Mouse (Mus musculus) myocyte (in vitro differentiated cells): ENCODE data around the gene Nlrc4.

Experiments used
- CEBPB ChIP-seq: IDR thresholded peaks from 2 replicates; pipeline ENCODE4 v1.6.1; 2011; ENCODE audit warnings: mild to moderate bottlenecking, moderate library complexity; ENCODE audit not compliant: poor library complexity, insufficient read depth, severe bottlenecking
- E2F4 ChIP-seq: IDR thresholded peaks from one replicate; pipeline ENCODE4 v1.6.1; 2011; ENCODE audit warnings: mild to moderate bottlenecking, control low read depth, moderate library complexity; ENCODE audit not compliant: insufficient read depth
- MAX ChIP-seq: IDR thresholded peaks from one replicate; pipeline ENCODE4 v1.6.1; 2011; ENCODE audit warnings: low read depth, mild to moderate bottlenecking, control low read depth
- MYOD1 ChIP-seq, 3 experiments: IDR thresholded peaks; one replicate each; pipeline ENCODE4 v1.6.1; 2011; ENCODE audit warnings: control low read depth in 2 of 3, low read depth in 2 of 3, mild to moderate bottlenecking in 2 of 3, moderate library complexity in 1 of 3; ENCODE audit not compliant: insufficient read length in 2 of 3, control insufficient read depth in 1 of 3
- POLR2A ChIP-seq: IDR thresholded peaks from one replicate; pipeline ENCODE4 v1.6.1; 2011; ENCODE audit warnings: low read depth, mild to moderate bottlenecking, control low read depth, moderate library complexity; ENCODE audit not compliant: insufficient read length
- POLR2AphosphoS2 ChIP-seq: IDR thresholded peaks from one replicate; pipeline ENCODE4 v1.6.1; 2011; ENCODE audit warnings: low read depth, control low read depth; ENCODE audit not compliant: insufficient read length
- SRF ChIP-seq: IDR thresholded peaks from one replicate; pipeline ENCODE4 v1.6.1; 2011; ENCODE audit warnings: low read depth; ENCODE audit not compliant: control insufficient read depth, insufficient read length
- TCF12 ChIP-seq: IDR thresholded peaks from one replicate; pipeline ENCODE4 v1.6.1; 2011; ENCODE audit warnings: mild to moderate bottlenecking, control low read depth; ENCODE audit not compliant: poor library complexity, insufficient read depth, severe bottlenecking
- TCF3 ChIP-seq: IDR thresholded peaks from one replicate; pipeline ENCODE4 v1.6.1; 2011; ENCODE audit warnings: low read depth, control low read depth; ENCODE audit not compliant: insufficient read length
- USF1 ChIP-seq: IDR thresholded peaks from one replicate; pipeline ENCODE4 v1.6.1; 2011; ENCODE audit warnings: low read depth, mild to moderate bottlenecking, control low read depth, moderate library complexity

DNA sequence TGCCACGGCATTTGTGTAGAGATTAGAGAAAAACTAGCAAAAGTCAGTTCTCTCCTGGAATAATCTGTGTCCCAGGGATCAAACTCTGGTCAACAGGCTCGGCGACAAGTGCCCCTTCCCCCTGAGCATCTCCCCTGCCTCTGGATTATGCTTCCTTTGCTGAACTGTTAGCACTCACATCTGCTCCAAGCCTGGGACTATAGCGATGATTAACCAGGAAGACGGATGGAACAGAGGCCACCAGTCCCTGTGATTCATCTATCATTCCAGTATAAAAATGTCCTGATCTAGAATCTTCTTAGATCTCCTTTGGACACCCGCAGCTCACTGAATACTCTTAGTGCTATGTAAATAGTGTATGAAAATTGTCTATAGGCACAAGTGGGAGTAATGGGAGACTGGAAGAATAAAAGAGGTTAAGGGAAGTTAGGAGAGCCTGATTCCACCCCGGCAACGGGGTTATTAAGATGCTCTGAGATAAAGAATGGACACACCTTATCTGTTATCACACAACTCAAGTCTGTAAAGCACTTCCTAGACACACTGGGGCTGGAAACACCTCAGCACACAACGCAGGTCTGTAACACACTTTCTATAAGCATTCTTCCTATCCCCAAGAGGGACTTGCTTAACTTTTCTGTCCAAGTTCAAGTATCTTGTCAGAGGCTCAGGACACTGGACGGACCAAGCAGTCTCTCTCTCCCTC is 817 bp downstream of the Nlrc4 start:
- TF ChIP-seq POLR2A, result no peak
- no peak for TF ChIP-seq POLR2AphosphoS2
- TF ChIP-seq E2F4, result no peak
- TF ChIP-seq MAX, result no peak
- TF ChIP-seq USF1, result no peak
- no peak for TF ChIP-seq MYOD1 (IDR thresholded peaks at IDR 0.05; ENCODE audit: control insufficient read depth in 1 of 3, insufficient read length in 2 of 3, low read depth in 2 of 3)
- no peak for TF ChIP-seq SRF
- no peak for TF ChIP-seq TCF12
- TF ChIP-seq TCF3, result no peak
- no peak for TF ChIP-seq CEBPB
